Mouse (Mus musculus): Measurements from ENCODE around the gene Sec11a. TPM values are rescaled to one million over a fixed set of nuclear protein-coding genes. Genes with fewer than 3 reads are reported as not detected.
A peak's percentile ranks its signal among the peaks of the same experiment; 100 is the strongest.

Sec11a gene
- polyA plus RNA-seq, 1 experiment from 2014 or later, result 222 TPM

- under 1% methylated on average over 36 of the region's 36 CpGs for WGBS
These were observed 46.6 kb downstream of the Sec11a start, which contains the start of gene Wdr73 for GRCm38 (mm10) chr7:80900944-80901501. Wdr73 (minus strand) TSS chr7:80901269.

GRCm38 (mm10) chr7:80897721-80898120 lies 49.9 kb downstream of the Sec11a start:
- DNase-seq (ENCODE audit: low spot score) (no peak), ATAC-seq (replicated peaks; ENCODE audit: low FRiP score, low read depth) (no peak)
- no peak overlapping the region for H3K27ac ChIP-seq
- no peaks in the 10 kb centered on the region for H3K27me3 ChIP-seq (ENCODE audit: insufficient read depth, low read length)
- no peaks in the 10 kb centered on the region for H3K9me3 ChIP-seq (replicated peaks; ENCODE audit: low read length)
- WGBS, result 90% methylated on average over 4 of the region's 4 CpGs
- TF ChIP-seq CTCF (IDR thresholded peaks at IDR 0.05; ENCODE audit: low read depth), result no peak
- no peak overlapping the region for H3K4me2 ChIP-seq (ENCODE audit: low read length)
- no peak overlapping the region for H3K4me3 ChIP-seq (replicated peaks; ENCODE audit: low read depth, low read length)
- H3K36me3 ChIP-seq (ENCODE audit: insufficient read depth, low read length), result peaks cover 30% of the 10 kb centered on the region
- H3K4me1 ChIP-seq (replicated peaks; ENCODE audit: insufficient read depth, low read length), result peaks cover 6% of the 10 kb centered on the region
- H3K9ac ChIP-seq (ENCODE audit: low read depth, low read length), result no peak overlapping the region

More at GRCm38 (mm10) chr7:80900944-80901501, 46.6 kb downstream of the Sec11a start, which contains the start of gene Wdr73:
- ATAC-seq (replicated peaks; ENCODE audit: low FRiP score, low read depth) (peak; percentile 92), DNase-seq (ENCODE audit: low spot score) (peak; percentile 97)
- H3K4me2 ChIP-seq (ENCODE audit: low read length), result peak within 1 kb of the TSS; percentile 70
- H3K4me1 ChIP-seq (replicated peaks; ENCODE audit: insufficient read depth, low read length), result peaks cover 16% of the 10 kb centered on the region
- no peaks in the 10 kb centered on the region for H3K27me3 ChIP-seq (ENCODE audit: insufficient read depth, low read length)
- H3K36me3 ChIP-seq (ENCODE audit: insufficient read depth, low read length), result 0 out of 2 replicates have a peak, but pooled peaks cover 7% of the 10 kb centered on the region
- TF ChIP-seq CTCF (IDR thresholded peaks at IDR 0.05; ENCODE audit: low read depth), result no peak
- no peaks in the 10 kb centered on the region for H3K9me3 ChIP-seq (replicated peaks; ENCODE audit: low read length)
- H3K9ac ChIP-seq (ENCODE audit: low read depth, low read length), result peak within 1 kb of the TSS; percentile 66
- H3K4me3 ChIP-seq (replicated peaks; ENCODE audit: low read depth, low read length), result peak within 1 kb of the TSS; percentile 63
- peak within 1 kb of the TSS; percentile 93 for H3K27ac ChIP-seq

- TF ChIP-seq CTCF (IDR thresholded peaks at IDR 0.05; ENCODE audit: low read depth), result no peak
- H3K36me3 ChIP-seq (ENCODE audit: insufficient read depth, low read length), result peaks cover 36% of the 10 kb centered on the region
- no peaks in the 10 kb centered on the region for H3K9me3 ChIP-seq (replicated peaks; ENCODE audit: low read length)
- no peak overlapping the region for H3K9ac ChIP-seq (ENCODE audit: low read depth, low read length)
- DNase-seq (ENCODE audit: low spot score) (no peak), ATAC-seq (replicated peaks; ENCODE audit: low FRiP score, low read depth) (no peak)
- peaks cover 6% of the 10 kb centered on the region for H3K4me1 ChIP-seq (replicated peaks; ENCODE audit: insufficient read depth, low read length)
- 77% methylated on average over 7 of the region's 7 CpGs for WGBS
- no peak overlapping the region for H3K27ac ChIP-seq
- no peaks in the 10 kb centered on the region for H3K27me3 ChIP-seq (ENCODE audit: insufficient read depth, low read length)
- H3K4me3 ChIP-seq (replicated peaks; ENCODE audit: low read depth, low read length), result no peak overlapping the region
- no peak overlapping the region for H3K4me2 ChIP-seq (ENCODE audit: low read length)
These were observed 50.4 kb downstream of the Sec11a start for GRCm38 (mm10) chr7:80897134-80897533.

GRCm38 (mm10) chr7:80894815-80895519 lies 52.6 kb downstream of the Sec11a start:
- 93% methylated on average over 14 of the region's 14 CpGs for WGBS
- H3K4me2 ChIP-seq (ENCODE audit: low read length), result no peak overlapping the region
- no peaks in the 10 kb centered on the region for H3K27me3 ChIP-seq (ENCODE audit: insufficient read depth, low read length)
- H3K4me1 ChIP-seq (replicated peaks; ENCODE audit: insufficient read depth, low read length), result no peaks in the 10 kb centered on the region
- ATAC-seq (replicated peaks; ENCODE audit: low FRiP score, low read depth), result no peak
- H3K9ac ChIP-seq (ENCODE audit: low read depth, low read length), result peak overlapping the region; percentile 35; the same call in 1 of the 2 replicates
- TF ChIP-seq CTCF (IDR thresholded peaks at IDR 0.05; ENCODE audit: low read depth), result no peak
- H3K36me3 ChIP-seq (ENCODE audit: insufficient read depth, low read length), result peaks cover 50% of the 10 kb centered on the region
- no peak overlapping the region for H3K4me3 ChIP-seq (replicated peaks; ENCODE audit: low read depth, low read length)
- no peak overlapping the region for H3K27ac ChIP-seq
- no peaks in the 10 kb centered on the region for H3K9me3 ChIP-seq (replicated peaks; ENCODE audit: low read length)
- no peak for DNase-seq (ENCODE audit: low spot score)

- Histone ChIP-seq H3K4me2 (ENCODE audit: low read length) (no peak overlapping the region), H3K27me3 (ENCODE audit: insufficient read depth, low read length) (no peaks in the 10 kb centered on the region), H3K9me3 (replicated peaks; ENCODE audit: low read length) (no peaks in the 10 kb centered on the region), H3K4me1 (replicated peaks; ENCODE audit: insufficient read depth, low read length) (peaks cover 6% of the 10 kb centered on the region), H3K36me3 (ENCODE audit: insufficient read depth, low read length) (peaks cover 50% of the 10 kb centered on the region), H3K9ac (ENCODE audit: low read depth, low read length) (no peak overlapping the region), H3K4me3 (replicated peaks; ENCODE audit: low read depth, low read length) (no peak overlapping the region), H3K27ac (peak overlapping the region; percentile 1; the same call in 1 of the 2 replicates)
- DNase-seq (ENCODE audit: low spot score) (no peak), ATAC-seq (replicated peaks; ENCODE audit: low FRiP score, low read depth) (no peak)
- TF ChIP-seq CTCF (IDR thresholded peaks at IDR 0.05; ENCODE audit: low read depth), result no peak
- WGBS, result 82% methylated on average over 7 of the region's 7 CpGs
These were observed 53.4 kb downstream of the Sec11a start for GRCm38 (mm10) chr7:80894196-80894595.

GRCm38 (mm10) chr7:80893753-80894129 lies 53.8 kb downstream of the Sec11a start:
- Histone ChIP-seq H3K9me3 (replicated peaks; ENCODE audit: low read length) (no peaks in the 10 kb centered on the region), H3K9ac (ENCODE audit: low read depth, low read length) (no peak overlapping the region), H3K36me3 (ENCODE audit: insufficient read depth, low read length) (peaks cover 50% of the 10 kb centered on the region), H3K4me1 (replicated peaks; ENCODE audit: insufficient read depth, low read length) (peaks cover 11% of the 10 kb centered on the region), H3K27me3 (ENCODE audit: insufficient read depth, low read length) (no peaks in the 10 kb centered on the region), H3K4me2 (ENCODE audit: low read length) (no peak overlapping the region), H3K27ac (peak overlapping the region; percentile 31), H3K4me3 (replicated peaks; ENCODE audit: low read depth, low read length) (no peak overlapping the region)
- ATAC-seq (replicated peaks; ENCODE audit: low FRiP score, low read depth) (no peak), DNase-seq (ENCODE audit: low spot score) (peak; percentile 48)
- TF ChIP-seq CTCF (IDR thresholded peaks at IDR 0.05; ENCODE audit: low read depth), result no peak
- 72% methylated on average over 6 of the region's 6 CpGs for WGBS

Data from kidney, postnatal 0 days (tissue).